Mouse (Mus musculus): Measurements from ENCODE around the gene Cep152.

Gene Cep152

GRCm38 (mm10) chr2:125624837-125625351 is at the start of gene Cep152:
Gene Cep152 (minus strand): TSS chr2:125625113.
- peak; percentile 98 for DNase-seq (ENCODE audit: extremely low spot score)

DNA sequence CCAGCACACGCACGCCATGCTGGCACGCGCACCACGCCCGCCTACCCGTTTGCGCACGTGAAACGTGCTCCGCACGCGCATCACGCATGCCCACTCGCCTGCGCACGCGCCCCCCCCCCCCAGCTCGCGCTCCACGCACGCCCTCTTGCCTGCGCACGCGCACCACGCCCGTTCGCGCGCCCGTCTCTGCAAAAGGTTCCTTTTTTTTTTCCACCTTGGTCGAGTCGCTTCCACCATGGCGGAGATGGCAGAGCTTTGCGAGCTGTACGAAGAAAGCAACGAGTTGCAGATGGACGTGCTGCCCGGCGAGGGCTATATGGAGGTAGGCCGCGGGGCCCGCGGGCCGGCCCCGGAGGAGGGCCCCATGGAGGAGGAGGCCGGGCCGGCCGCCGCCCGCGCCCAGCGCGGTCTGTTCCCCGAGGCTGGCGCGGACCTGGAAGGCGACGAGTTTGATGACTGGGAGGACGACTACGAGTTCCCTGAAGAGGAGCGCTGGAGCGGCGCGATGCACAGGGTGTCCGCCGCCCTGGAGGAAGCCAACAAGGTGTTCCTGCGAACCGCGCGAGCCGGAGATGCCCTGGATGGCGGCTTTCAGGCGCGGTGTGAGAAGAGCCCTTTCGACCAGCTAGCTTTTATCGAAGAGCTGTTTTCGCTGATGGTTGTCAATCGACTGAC is 48.2 kb upstream of the Cep152 start, which contains the start of gene Eid1:
Eid1 (plus strand) TSS at position 139 of the 675 bp plus-strand sequence.
- DNase-seq (ENCODE audit: extremely low spot score), result peak; percentile 83

DNA sequence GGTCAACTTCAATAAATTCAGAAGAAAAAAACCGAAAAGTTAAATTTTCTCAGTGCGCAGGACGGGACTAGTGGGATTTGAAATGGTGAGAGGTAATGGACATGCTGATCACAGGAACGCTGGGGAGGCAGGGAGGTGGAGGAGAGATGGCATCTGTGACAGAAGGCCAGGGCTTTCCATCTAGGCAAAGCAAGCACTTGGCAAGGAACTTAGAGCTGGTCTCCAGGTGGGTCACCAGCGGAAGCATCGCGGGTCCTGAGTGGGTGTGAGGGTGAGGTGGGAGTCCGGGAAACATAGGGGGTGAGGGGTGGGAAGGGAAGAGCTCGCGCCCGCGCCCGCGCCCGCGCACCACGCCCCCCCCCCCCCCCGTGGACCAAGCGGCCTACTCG is 47.6 kb upstream of the Cep152 start:
- no peak for DNase-seq (ENCODE audit: extremely low spot score)

GRCm38 (mm10) chr2:125670846-125671245 is 45.9 kb upstream of the Cep152 start:
- DNase-seq (ENCODE audit: extremely low spot score), result peak; percentile 12

- no peak for DNase-seq (ENCODE audit: extremely low spot score)
These were observed 42.8 kb upstream of the Cep152 start for GRCm38 (mm10) chr2:125667721-125668120.

- DNase-seq (ENCODE audit: extremely low spot score), result no peak
These were observed 42.3 kb upstream of the Cep152 start for GRCm38 (mm10) chr2:125667184-125667583.

DNA sequence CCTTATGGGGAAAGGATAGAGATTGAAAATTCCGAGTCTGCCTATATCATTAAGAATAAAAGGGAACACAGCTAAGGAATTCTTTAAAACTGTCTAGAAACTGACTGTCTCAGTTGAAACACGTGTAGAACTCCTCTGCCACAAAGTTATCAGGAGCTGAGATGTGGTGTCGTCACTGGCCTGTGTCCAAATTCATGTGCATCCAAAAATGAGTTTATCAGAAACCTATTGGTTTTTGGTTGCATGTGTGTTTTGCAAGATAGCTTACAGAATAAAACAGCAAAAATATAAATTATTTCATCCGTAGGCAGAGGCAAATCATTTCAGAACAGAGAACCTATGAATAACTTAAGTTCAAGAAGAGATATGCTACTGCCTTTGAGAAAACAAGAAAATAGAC is 41.8 kb upstream of the Cep152 start:
- no peak for DNase-seq (ENCODE audit: extremely low spot score)

DNA sequence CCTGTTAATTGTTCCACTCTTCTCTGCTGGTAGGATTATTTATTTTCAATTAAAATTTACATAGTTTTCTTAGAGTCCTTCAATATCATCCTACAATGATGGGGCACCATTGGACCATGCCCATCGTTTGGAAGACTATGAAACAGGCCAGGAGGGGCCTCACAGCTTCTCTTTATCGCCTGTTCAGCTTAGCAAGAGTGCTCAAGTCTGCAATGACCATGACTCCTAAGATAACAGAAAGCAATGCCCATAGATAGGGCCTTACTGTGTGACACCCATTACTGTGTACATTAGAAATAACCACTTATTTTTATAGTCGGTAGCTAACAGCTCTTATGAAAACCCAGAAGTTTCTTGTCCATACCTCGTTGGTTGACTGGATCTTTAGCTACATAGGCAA is 41.0 kb upstream of the Cep152 start:
- DNase-seq (ENCODE audit: extremely low spot score), result no peak

DNA sequence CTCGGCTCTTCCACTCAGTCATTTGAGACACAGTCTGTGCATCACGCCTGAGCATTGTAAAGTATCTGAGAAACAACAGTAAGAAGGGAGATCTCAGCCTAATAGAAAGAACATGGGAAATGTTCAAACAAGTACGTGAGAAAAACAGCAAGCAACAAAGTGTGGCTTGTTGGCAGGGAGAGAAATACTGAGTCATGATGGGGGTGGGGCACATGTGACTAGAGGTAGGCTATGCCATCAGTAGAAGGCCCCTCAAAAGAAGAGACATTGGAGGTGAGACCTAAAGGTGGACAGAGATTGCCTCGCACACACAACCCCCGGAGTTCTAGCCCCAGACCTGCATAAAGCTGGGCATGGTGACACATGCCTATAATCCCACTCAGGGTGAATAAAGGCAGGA is 40.3 kb upstream of the Cep152 start:
- DNase-seq (ENCODE audit: extremely low spot score), result no peak

DNA sequence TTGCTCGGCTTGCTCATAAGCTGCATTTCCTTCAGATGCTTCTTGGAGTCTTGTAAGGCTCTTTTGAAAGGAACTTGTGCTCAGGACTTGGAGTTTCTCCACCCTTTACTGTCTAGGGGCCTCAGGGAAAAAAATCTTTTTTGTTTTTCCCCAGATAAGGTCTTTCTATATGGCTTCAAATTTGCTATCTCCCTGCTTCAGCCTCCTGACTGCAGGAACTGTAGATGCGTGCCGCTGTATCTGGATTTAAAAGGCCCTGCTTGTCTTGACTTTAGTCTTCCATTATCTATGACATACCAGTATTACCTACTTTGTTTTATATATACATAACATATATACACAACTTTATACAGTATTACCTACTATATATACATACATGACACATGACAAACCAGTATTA is 37.6 kb upstream of the Cep152 start:
- DNase-seq (ENCODE audit: extremely low spot score), result no peak

DNA sequence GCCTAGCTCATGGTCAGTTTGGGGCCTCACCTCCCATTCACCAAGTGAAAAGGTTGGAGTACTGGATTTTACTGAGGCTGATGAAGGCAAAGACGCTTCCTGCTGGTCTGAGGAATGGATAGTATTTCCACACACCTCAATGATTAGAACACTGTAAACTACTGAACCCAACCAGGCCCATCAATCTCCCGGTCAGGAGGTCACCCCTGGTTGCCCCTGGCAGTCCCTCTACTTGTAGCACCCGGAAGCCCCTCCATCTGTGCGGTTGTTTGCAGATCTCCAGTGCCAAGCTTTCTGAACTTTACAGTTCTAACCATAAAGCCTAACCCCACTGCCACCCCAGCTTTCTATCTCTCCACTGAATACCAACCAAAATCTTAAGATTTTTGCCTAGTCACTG is 36.2 kb upstream of the Cep152 start:
- no peak for DNase-seq (ENCODE audit: extremely low spot score)

DNA sequence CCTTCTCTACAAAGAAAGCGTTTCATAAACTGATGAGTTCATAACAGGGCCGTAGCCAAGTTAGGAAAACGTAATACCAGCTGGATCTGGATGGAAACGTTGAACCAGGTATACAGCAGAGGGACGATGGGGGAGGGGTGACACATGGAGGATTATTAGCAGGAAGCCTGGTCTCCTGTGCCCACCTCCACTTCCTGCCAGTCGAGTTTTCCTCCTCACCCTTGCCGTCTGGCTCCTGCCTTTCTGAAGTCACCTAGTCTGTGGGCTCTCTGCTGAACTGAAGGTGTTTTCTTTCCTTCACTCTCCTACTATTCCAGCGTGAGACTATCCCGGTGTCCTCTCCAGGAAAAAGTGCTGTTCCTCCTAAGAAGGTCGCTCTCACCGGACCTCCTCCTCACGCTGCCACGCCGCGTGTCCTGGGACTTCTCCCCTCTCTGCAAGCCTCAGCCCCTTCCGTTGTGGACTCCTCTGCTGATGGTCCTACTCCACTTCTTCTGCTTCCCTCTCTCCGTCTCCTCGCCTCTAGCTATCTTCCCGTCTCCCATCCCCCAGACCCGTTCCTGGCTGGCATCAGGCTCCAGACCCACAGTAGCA is 35.7 kb upstream of the Cep152 start:
- peak; percentile 19 for DNase-seq (ENCODE audit: extremely low spot score)

DNA sequence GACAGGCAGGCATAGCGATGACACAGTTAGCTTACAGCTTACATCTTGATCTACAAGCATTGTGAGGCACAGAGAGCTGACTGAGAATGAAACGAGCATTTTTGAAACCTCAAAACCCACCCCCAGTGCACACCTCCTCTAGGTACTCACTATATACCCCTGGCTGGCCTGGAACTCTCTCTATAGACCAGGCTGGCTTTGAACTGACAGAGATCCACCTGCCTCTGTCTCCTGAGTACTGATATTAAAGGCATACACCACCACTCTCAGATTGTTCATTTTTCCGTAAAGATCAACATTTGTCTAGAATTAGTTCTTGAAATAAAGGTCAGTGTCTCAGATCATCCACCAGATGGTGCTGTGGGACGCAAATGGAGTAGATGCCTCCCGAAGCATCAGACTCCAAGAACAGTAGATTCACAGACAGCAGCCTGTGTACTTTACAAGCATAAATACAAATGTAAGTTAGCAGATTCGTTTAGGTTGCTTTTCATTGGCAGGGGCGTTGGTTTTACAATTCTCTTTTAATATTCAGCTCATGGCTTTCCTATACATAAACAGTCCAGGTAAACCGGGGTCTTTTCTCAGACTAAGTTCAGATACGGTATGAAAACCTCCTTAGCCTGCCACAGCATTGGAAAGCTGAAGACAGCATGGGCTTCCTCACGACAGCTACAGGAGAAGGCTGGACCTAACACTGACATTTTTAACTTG is 35.1 kb upstream of the Cep152 start:
- peak; percentile 68 for DNase-seq (ENCODE audit: extremely low spot score)

DNA sequence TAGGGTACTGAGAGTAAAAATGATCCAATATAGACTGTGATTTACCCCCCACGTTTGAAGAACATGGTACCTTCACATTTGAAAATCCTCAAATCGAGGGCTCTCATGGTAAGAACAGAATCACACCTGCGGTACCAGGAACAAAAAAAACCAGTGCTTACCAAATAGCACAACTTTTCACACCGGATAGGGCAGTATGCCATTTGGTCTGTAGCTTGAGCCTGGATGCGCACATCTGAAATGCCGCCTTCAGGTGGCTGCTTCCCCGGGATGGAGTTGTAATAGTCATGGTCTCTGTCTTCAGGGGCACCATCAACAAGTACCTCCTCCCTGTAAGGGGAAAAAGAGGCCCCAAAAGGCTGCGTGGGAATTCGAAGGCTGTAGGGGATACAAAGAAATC is 30.5 kb upstream of the Cep152 start:
- DNase-seq (ENCODE audit: extremely low spot score), result no peak

GRCm38 (mm10) chr2:125653286-125653685 is 28.4 kb upstream of the Cep152 start:
- no peak for DNase-seq (ENCODE audit: extremely low spot score)

DNA sequence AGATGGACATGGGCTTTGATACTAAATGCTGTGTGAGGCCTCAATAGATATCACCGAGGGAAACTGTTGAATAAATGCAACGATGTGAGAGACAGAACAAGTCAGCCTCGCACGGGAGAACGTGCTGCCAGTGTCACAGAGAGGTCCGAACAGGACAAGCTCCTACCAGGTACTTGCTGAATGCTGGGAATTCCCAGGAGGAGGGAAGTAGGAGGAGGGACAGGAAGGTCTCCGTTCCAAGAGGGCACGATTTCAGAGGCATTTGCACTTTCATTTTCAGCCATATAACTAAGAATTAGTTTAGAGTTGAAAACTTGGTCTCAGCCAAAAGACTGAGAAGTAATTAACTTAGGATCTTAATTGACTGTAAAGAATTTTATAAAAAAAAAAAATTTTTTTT is 26.6 kb upstream of the Cep152 start:
- no peak for DNase-seq (ENCODE audit: extremely low spot score)

- DNase-seq (ENCODE audit: extremely low spot score), result no peak
These were observed 25.9 kb upstream of the Cep152 start for GRCm38 (mm10) chr2:125650742-125651352.

- no peak for DNase-seq (ENCODE audit: extremely low spot score)
These were observed 25.1 kb upstream of the Cep152 start for GRCm38 (mm10) chr2:125650038-125650437.

GRCm38 (mm10) chr2:125644912-125645311 is 20.0 kb upstream of the Cep152 start:
- no peak for DNase-seq (ENCODE audit: extremely low spot score)

DNA sequence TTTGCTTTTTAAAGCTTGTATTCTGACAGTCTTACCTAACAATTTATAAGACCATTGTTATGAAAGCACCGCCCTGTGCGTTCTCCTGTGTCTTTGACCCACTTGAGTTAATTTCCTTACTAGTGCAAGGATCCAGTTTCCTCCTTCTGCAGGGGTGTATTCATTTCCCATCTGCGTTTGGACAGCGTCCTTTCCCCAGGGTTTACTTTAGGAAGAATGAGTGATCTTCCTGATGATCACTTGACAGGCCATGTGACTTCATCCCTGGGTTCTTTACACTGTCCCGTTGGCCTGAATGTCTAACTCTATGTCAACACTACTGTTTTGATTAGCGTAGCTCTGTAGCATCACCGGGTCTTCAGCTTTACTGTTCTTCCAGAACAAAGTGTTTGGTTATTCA is 12.4 kb upstream of the Cep152 start:
- no peak for DNase-seq (ENCODE audit: extremely low spot score)

- no peak for DNase-seq (ENCODE audit: extremely low spot score)
These were observed 5.1 kb upstream of the Cep152 start for GRCm38 (mm10) chr2:125630010-125630409.

- no peak for DNase-seq (ENCODE audit: extremely low spot score)
These were observed 3.6 kb upstream of the Cep152 start for GRCm38 (mm10) chr2:125628487-125628886.
